Mouse (Mus musculus) retina, postnatal 7 days (tissue): Measurements from ENCODE around the gene Mcl1.

Experiments used
- DNase-seq: peaks from one replicate; pipeline ENCODE4 v3.0.0-alpha.2; 2012; ENCODE audit warnings: low read depth, low spot score

Gene Mcl1

GRCm38 (mm10) chr3:95706273-95706672 is 47.7 kb downstream of the Mcl1 start:
- DNase-seq: no peak

- DNase-seq: no peak
Measured at GRCm38 (mm10) chr3:95707497-95707896, 48.9 kb downstream of the Mcl1 start.

- no peak for DNase-seq
Measured at GRCm38 (mm10) chr3:95709044-95709443, 50.5 kb downstream of the Mcl1 start.

- no peak for DNase-seq
Measured at GRCm38 (mm10) chr3:95709967-95710366, 51.4 kb downstream of the Mcl1 start.
